Mouse (Mus musculus) forebrain, embryonic 11.5 days (tissue): ENCODE measurements around the gene Tcl1. TPM values are rescaled to one million over a fixed set of nuclear protein-coding genes. Genes with fewer than 3 reads are reported as not detected.

ENCODE experiments used
- ATAC-seq: fragments of 200-750 bp; cut with Nextera tagmentation; replicated peaks from 2 replicates; pipeline ENCODE4 v1.8.0; 2017; ENCODE audit warnings: moderate TSS enrichment; ENCODE audit not compliant: low FRiP score
- DNase-seq: peaks from one replicate; pipeline ENCODE4 v3.0.0-alpha.2; 2017; ENCODE audit warnings: low spot score
- H3K27ac ChIP-seq: fragments of 300-500 bp; sonication (generic); 2 replicates; pipeline ENCODE4 v1.5.1; 2014; ENCODE audit warnings: low read depth, low read length
- H3K27me3 ChIP-seq: fragments of 300-500 bp; sonication (generic); 2 replicates; pipeline ENCODE4 v1.6.1; 2014; ENCODE audit warnings: mild to moderate bottlenecking, low read length, mixed read lengths; ENCODE audit not compliant: control insufficient read depth, insufficient read depth
- H3K36me3 ChIP-seq: fragments of 300-500 bp; sonication (generic); 2 replicates; pipeline ENCODE4 v1.6.1; 2014; ENCODE audit warnings: mild to moderate bottlenecking, low read length, moderate library complexity, mixed read lengths; ENCODE audit not compliant: control insufficient read depth, insufficient read depth
- H3K4me1 ChIP-seq: fragments of 300-500 bp; sonication (generic); replicated peaks from 2 replicates; pipeline ENCODE4 v1.6.1; 2014; ENCODE audit warnings: low read length, mixed read lengths; ENCODE audit not compliant: control insufficient read depth, insufficient read depth
- H3K4me2 ChIP-seq: fragments of 300-500 bp; sonication (generic); 2 replicates; pipeline ENCODE4 v1.6.1; 2014; ENCODE audit warnings: low read depth, mild to moderate bottlenecking, low read length, moderate library complexity, mixed read lengths; ENCODE audit not compliant: severe bottlenecking
- H3K4me3 ChIP-seq: fragments of 300-500 bp; sonication (generic); 2 replicates; pipeline ENCODE4 v1.5.1; 2014; ENCODE audit warnings: low read depth, low read length
- H3K9ac ChIP-seq: fragments of 300-500 bp; sonication (generic); 2 replicates; pipeline ENCODE4 v1.6.1; 2014; ENCODE audit warnings: low read length
- H3K9me3 ChIP-seq: fragments of 300-500 bp; sonication (generic); 2 replicates; pipeline ENCODE4 v1.6.1; 2016; ENCODE audit warnings: low read length, mixed read lengths; ENCODE audit not compliant: control insufficient read depth
- WGBS: fragments of 180-500 bp; shearing (Covaris S2); extraction: QIAGEN DNeasy Blood & Tissue Kit; methylation state at CpG from one replicate; pipeline ENCODE4 v1.1.7; 2014; 5-methylcytosine and 5-hydroxymethylcytosine counted together
- polyA plus RNA-seq: library from polyadenylated mRNA; unstranded; fragments of >200 nt; fragmentation: Nextera tagmentation; extraction: Ambion mirVana; gene quantifications from 2 replicates; pipeline ENCODE4 v1.2.1, GENCODE M21; 2014

Gene Tcl1
- polyA plus RNA-seq, result not detected in 2 replicates

GRCm38 (mm10) chr12:105222601-105223319 is at the start of gene Tcl1:
TSS of gene Tcl1 (minus strand) at chr12:105222793.
- WGBS, result 92% methylated on average over 22 of the region's 22 CpGs
- Histone ChIP-seq H3K4me2 (no peak within 1 kb of the TSS), H3K27ac (no peak within 1 kb of the TSS), H3K36me3 (no peaks in the 10 kb centered on the region), H3K4me3 (no peak within 1 kb of the TSS), H3K4me1 (no peaks in the 10 kb centered on the region), H3K9me3 (no peaks in the 10 kb centered on the region), H3K27me3 (no peaks in the 10 kb centered on the region), H3K9ac (no peak within 1 kb of the TSS)
- DNase-seq (no peak), ATAC-seq (no peak)

DNA sequence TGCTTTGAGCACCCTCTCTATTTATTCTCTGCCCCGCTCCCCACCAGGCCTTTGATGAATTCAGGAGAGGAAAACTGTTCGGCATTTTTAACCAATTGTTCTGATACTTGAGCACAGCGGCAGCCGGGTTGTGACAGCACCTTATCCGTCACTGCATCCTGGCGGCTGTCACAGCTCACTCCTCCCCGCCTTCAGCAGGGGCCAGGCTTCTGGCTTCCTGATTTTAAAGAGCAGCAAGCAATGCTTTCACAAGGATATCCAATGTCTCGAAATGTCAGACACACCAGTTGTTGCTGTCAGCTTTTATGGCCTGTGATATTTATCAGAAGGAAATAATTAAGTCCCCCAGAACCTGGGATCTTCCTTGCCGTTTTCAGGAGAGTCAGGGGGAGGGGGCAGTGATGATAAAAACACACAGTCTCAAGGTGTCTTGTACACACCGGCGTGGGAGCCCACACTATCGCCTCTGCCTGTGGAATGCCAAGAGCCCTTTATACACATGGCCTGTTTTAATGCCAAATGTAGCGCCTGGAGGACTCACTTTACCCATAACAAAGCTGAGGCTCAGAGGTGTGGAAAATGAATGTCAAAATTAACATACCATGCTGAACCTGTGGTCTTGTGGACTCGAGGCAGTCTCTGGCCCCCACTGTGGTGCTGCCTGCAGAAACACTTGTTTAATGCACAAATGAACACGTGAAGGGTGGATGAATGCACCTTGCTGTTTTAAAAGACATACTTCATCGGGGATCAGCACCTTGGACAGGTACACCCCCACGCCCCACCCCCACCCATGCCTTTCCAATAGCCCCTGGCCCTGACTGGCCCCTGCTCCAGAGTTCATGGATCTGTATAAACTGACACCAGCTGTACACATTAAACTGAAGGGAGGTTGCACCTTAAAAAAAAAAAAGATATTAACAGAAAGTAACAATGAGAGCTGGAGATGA is 48.7 kb upstream of the Tcl1 start:
- Histone ChIP-seq H3K27ac (no peak overlapping the region), H3K9ac (no peak overlapping the region), H3K4me3 (no peak overlapping the region), H3K27me3 (no peaks in the 10 kb centered on the region), H3K4me2 (no peak overlapping the region), H3K36me3 (no peaks in the 10 kb centered on the region), H3K4me1 (no peaks in the 10 kb centered on the region), H3K9me3 (no peaks in the 10 kb centered on the region)
- DNase-seq (no peak), ATAC-seq (no peak)
- WGBS, result 74% methylated on average over 17 of the region's 17 CpGs

GRCm38 (mm10) chr12:105267076-105267475 is 44.5 kb upstream of the Tcl1 start:
- DNase-seq (no peak), ATAC-seq (no peak)
- no peaks in the 10 kb centered on the region for H3K9me3 ChIP-seq
- H3K4me1 ChIP-seq, result no peaks in the 10 kb centered on the region
- no peak overlapping the region for H3K4me2 ChIP-seq
- no peak overlapping the region for H3K9ac ChIP-seq
- H3K27me3 ChIP-seq, result no peaks in the 10 kb centered on the region
- H3K4me3 ChIP-seq, result no peak overlapping the region
- no peak overlapping the region for H3K27ac ChIP-seq
- H3K36me3 ChIP-seq, result no peaks in the 10 kb centered on the region
- WGBS, result 83% methylated on average over 5 of the region's 5 CpGs

GRCm38 (mm10) chr12:105266096-105266495 is 43.5 kb upstream of the Tcl1 start:
- 15% methylated on average over 3 of the region's 3 CpGs for WGBS
- H3K4me1 ChIP-seq, result no peaks in the 10 kb centered on the region
- H3K9me3 ChIP-seq, result no peaks in the 10 kb centered on the region
- H3K4me2 ChIP-seq, result no peak overlapping the region
- no peaks in the 10 kb centered on the region for H3K27me3 ChIP-seq
- ATAC-seq, result no peak
- no peaks in the 10 kb centered on the region for H3K36me3 ChIP-seq
- no peak overlapping the region for H3K4me3 ChIP-seq
- no peak overlapping the region for H3K27ac ChIP-seq
- H3K9ac ChIP-seq, result no peak overlapping the region
- DNase-seq, result peak; percentile 82

DNA sequence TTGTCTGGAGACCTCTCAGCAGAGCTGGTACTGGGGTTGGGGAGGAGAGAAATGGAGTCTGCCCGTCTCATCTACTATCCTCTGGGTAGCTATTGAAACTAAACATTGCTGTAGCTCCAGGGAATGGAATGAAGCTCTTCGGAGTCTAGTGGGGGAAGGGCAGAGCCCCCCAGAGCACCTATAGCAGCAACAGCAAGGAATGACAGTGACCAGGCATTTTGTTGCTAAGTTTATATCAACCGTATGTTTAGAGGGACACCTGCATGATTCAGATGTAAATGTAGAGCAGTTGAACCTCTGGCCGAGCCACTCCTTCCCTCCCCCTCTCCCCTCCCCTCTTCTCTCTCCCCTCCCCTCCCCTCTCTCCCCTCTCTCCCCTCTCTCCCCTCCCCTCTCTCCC is 36.6 kb upstream of the Tcl1 start:
- Histone ChIP-seq H3K36me3 (no peaks in the 10 kb centered on the region), H3K27me3 (no peaks in the 10 kb centered on the region), H3K4me2 (no peak overlapping the region), H3K9me3 (no peaks in the 10 kb centered on the region), H3K4me1 (no peaks in the 10 kb centered on the region), H3K27ac (no peak overlapping the region), H3K9ac (no peak overlapping the region), H3K4me3 (no peak overlapping the region)
- ATAC-seq (no peak), DNase-seq (no peak)
- WGBS, result 33% methylated on average over 4 of the region's 4 CpGs

GRCm38 (mm10) chr12:105258787-105259186 is 36.2 kb upstream of the Tcl1 start:
- Histone ChIP-seq H3K9ac (no peak overlapping the region), H3K4me2 (no peak overlapping the region), H3K27me3 (no peaks in the 10 kb centered on the region), H3K36me3 (no peaks in the 10 kb centered on the region), H3K4me1 (no peaks in the 10 kb centered on the region), H3K4me3 (no peak overlapping the region), H3K9me3 (no peaks in the 10 kb centered on the region), H3K27ac (no peak overlapping the region)
- DNase-seq, result peak; percentile 69
- no peak for ATAC-seq
- WGBS, result 9% methylated on average over 9 of the region's 9 CpGs

GRCm38 (mm10) chr12:105253796-105254195 is 31.2 kb upstream of the Tcl1 start:
- H3K4me2 ChIP-seq, result no peak overlapping the region
- no peaks in the 10 kb centered on the region for H3K36me3 ChIP-seq
- ATAC-seq, result no peak
- H3K27ac ChIP-seq, result no peak overlapping the region
- DNase-seq, result no peak
- no peak overlapping the region for H3K4me3 ChIP-seq
- WGBS, result 94% methylated on average over 3 of the region's 3 CpGs
- no peaks in the 10 kb centered on the region for H3K9me3 ChIP-seq
- H3K4me1 ChIP-seq, result peaks cover 2% of the 10 kb centered on the region; the same call in 1 of the 2 replicates
- no peak overlapping the region for H3K9ac ChIP-seq
- no peaks in the 10 kb centered on the region for H3K27me3 ChIP-seq

DNA sequence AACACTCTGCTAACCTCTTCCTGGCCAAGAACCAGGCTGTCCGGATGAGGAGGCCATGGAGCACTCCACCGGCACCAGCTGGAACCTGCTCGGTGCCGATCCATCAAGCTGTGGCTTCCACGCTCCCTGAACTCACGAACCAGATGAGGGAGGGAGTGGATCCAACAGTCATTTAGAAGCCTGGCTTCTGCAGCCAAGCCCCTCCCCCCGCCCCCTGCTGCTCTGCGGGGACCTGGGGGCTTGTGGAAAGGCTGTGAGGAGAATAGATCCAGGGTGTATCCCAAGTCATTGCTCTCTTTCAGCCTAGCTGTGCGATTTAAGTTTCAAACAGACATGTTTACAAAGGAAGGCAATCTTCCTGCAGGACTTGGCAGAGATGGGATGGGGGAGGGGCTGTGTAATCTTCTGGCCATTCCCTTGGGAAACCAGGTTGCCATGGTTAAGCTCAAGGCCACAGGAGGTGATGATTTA is 26.2 kb upstream of the Tcl1 start:
- no peaks in the 10 kb centered on the region for H3K36me3 ChIP-seq
- H3K4me3 ChIP-seq, result no peak overlapping the region
- 13% methylated on average over 9 of the region's 9 CpGs for WGBS
- H3K27me3 ChIP-seq, result no peaks in the 10 kb centered on the region
- H3K9me3 ChIP-seq, result no peaks in the 10 kb centered on the region
- H3K27ac ChIP-seq, result no peak overlapping the region
- peaks cover 4% of the 10 kb centered on the region; the same call in 1 of the 2 replicates for H3K4me1 ChIP-seq
- no peak overlapping the region for H3K9ac ChIP-seq
- no peak for DNase-seq
- no peak overlapping the region for H3K4me2 ChIP-seq
- no peak for ATAC-seq
